Mouse (Mus musculus): ENCODE results near the gene 4921504E06Rik.

GRCm38 (mm10) chr2:19594856-19595255 is 41.1 kb upstream of the 4921504E06Rik start:
- TF ChIP-seq CTCF (IDR thresholded peaks at IDR 0.05; ENCODE audit: low read depth, low read length) (no peak), POLR2A (IDR thresholded peaks at IDR 0.05; ENCODE audit: extremely low read depth, insufficient read depth, low read length) (no peak)
